Mouse (Mus musculus): ENCODE results near the gene Coa3. TPM values are rescaled to one million over a fixed set of nuclear protein-coding genes. Genes with fewer than 3 reads are reported as not detected.

The Coa3 gene
- polyA plus RNA-seq, 1 experiment from 2014 or later = 258 TPM

- Histone ChIP-seq H3K9me3 (ENCODE audit: control insufficient read depth, low read length) (no peaks in the 10 kb centered on the region), H3K27ac (ENCODE audit: low read depth, low read length) (no peak overlapping the region), H3K4me1 (ENCODE audit: control insufficient read depth, insufficient read depth, low read length) (peaks cover 17% of the 10 kb centered on the region), H3K4me2 (ENCODE audit: low read depth, low read length) (no peak overlapping the region), H3K9ac (replicated peaks; ENCODE audit: low read depth, low read length) (no peak overlapping the region), H3K4me3 (ENCODE audit: low read depth, low read length) (no peak overlapping the region), H3K36me3 (ENCODE audit: control insufficient read depth, insufficient read depth, low read length) (no peaks in the 10 kb centered on the region), H3K27me3 (ENCODE audit: control insufficient read depth, insufficient read depth, low read length) (no peaks in the 10 kb centered on the region)
- no peak for ATAC-seq (ENCODE audit: low read depth)
- WGBS = 80% methylated on average over 4 of the region's 4 CpGs
Observed at GRCm38 (mm10) chr11:101275309-101275708, 3.6 kb downstream of the Coa3 start.

DNA sequence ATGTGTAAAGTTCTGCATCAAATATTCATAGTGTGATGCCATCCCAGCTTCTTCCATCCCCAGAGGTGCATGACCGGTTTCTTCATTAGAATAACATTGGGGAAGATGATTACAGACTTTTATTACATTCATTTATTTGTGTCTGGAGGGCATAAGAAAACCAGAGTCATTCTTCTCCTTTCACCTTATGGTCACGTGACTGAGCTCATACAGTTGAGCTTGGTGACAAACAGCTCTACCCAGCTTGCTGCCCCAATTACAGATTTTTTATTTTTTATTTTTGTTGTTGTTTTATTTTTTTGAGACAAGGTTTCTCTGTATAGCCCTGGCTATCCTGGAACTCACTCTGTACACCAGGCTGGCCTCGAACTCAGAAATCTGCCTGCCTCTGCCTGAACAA, 6.5 kb downstream of the Coa3 start:
- Histone ChIP-seq H3K27ac (ENCODE audit: low read depth, low read length) (no peak overlapping the region), H3K4me3 (ENCODE audit: low read depth, low read length) (no peak overlapping the region), H3K9ac (replicated peaks; ENCODE audit: low read depth, low read length) (no peak overlapping the region), H3K36me3 (ENCODE audit: control insufficient read depth, insufficient read depth, low read length) (no peaks in the 10 kb centered on the region), H3K9me3 (ENCODE audit: control insufficient read depth, low read length) (no peaks in the 10 kb centered on the region), H3K27me3 (ENCODE audit: control insufficient read depth, insufficient read depth, low read length) (no peaks in the 10 kb centered on the region), H3K4me1 (ENCODE audit: control insufficient read depth, insufficient read depth, low read length) (peaks cover 8% of the 10 kb centered on the region), H3K4me2 (ENCODE audit: low read depth, low read length) (no peak overlapping the region)
- WGBS = 79% methylated on average over 3 of the region's 3 CpGs
- ATAC-seq (ENCODE audit: low read depth) = no peak

GRCm38 (mm10) chr11:101269577-101270116, 9.3 kb downstream of the Coa3 start:
- peak overlapping the region; percentile 20; the same call in 1 of the 2 replicates for H3K4me2 ChIP-seq (ENCODE audit: low read depth, low read length)
- no peak; the same call in 1 of the 2 replicates for ATAC-seq (ENCODE audit: low read depth)
- H3K9me3 ChIP-seq (ENCODE audit: control insufficient read depth, low read length) = no peaks in the 10 kb centered on the region
- H3K36me3 ChIP-seq (ENCODE audit: control insufficient read depth, insufficient read depth, low read length) = no peaks in the 10 kb centered on the region
- no peak overlapping the region for H3K4me3 ChIP-seq (ENCODE audit: low read depth, low read length)
- WGBS = 35% methylated on average over 10 of the region's 10 CpGs
- no peak overlapping the region for H3K9ac ChIP-seq (replicated peaks; ENCODE audit: low read depth, low read length)
- peaks cover 2% of the 10 kb centered on the region; the same call in 1 of the 2 replicates for H3K27me3 ChIP-seq (ENCODE audit: control insufficient read depth, insufficient read depth, low read length)
- H3K4me1 ChIP-seq (ENCODE audit: control insufficient read depth, insufficient read depth, low read length) = 0 out of 2 replicates have a peak, but pooled peaks cover 3% of the 10 kb centered on the region
- no peak overlapping the region for H3K27ac ChIP-seq (ENCODE audit: low read depth, low read length)

GRCm38 (mm10) chr11:101265906-101266305, 13.0 kb downstream of the Coa3 start:
- Histone ChIP-seq H3K4me3 (ENCODE audit: low read depth, low read length) (no peak overlapping the region), H3K27me3 (ENCODE audit: control insufficient read depth, insufficient read depth, low read length) (peaks cover 19% of the 10 kb centered on the region), H3K27ac (ENCODE audit: low read depth, low read length) (no peak overlapping the region), H3K4me2 (ENCODE audit: low read depth, low read length) (peak overlapping the region; percentile 45; the same call in 1 of the 2 replicates), H3K36me3 (ENCODE audit: control insufficient read depth, insufficient read depth, low read length) (no peaks in the 10 kb centered on the region), H3K9me3 (ENCODE audit: control insufficient read depth, low read length) (no peaks in the 10 kb centered on the region), H3K4me1 (ENCODE audit: control insufficient read depth, insufficient read depth, low read length) (0 out of 2 replicates have a peak, but pooled peaks cover 5% of the 10 kb centered on the region), H3K9ac (replicated peaks; ENCODE audit: low read depth, low read length) (no peak overlapping the region)
- 22% methylated on average over 6 of the region's 6 CpGs for WGBS
- no peak for ATAC-seq (ENCODE audit: low read depth)

- H3K4me3 ChIP-seq (ENCODE audit: low read depth, low read length) = peak overlapping the region; percentile 22
- H3K9ac ChIP-seq (replicated peaks; ENCODE audit: low read depth, low read length) = peak overlapping the region; percentile 39; the same call in 1 of the 2 replicates
- H3K36me3 ChIP-seq (ENCODE audit: control insufficient read depth, insufficient read depth, low read length) = no peaks in the 10 kb centered on the region
- peaks cover 13% of the 10 kb centered on the region; the same call in 1 of the 2 replicates for H3K4me1 ChIP-seq (ENCODE audit: control insufficient read depth, insufficient read depth, low read length)
- peak overlapping the region; percentile 45 for H3K4me2 ChIP-seq (ENCODE audit: low read depth, low read length)
- peaks cover 19% of the 10 kb centered on the region for H3K27me3 ChIP-seq (ENCODE audit: control insufficient read depth, insufficient read depth, low read length)
- no peak for ATAC-seq (ENCODE audit: low read depth)
- H3K9me3 ChIP-seq (ENCODE audit: control insufficient read depth, low read length) = no peaks in the 10 kb centered on the region
- WGBS = 1% methylated on average over 31 of the region's 31 CpGs
- no peak overlapping the region for H3K27ac ChIP-seq (ENCODE audit: low read depth, low read length)
Observed at GRCm38 (mm10) chr11:101264954-101265471, 13.9 kb downstream of the Coa3 start.

- peaks cover 14% of the 10 kb centered on the region; the same call in 1 of the 2 replicates for H3K4me1 ChIP-seq (ENCODE audit: control insufficient read depth, insufficient read depth, low read length)
- H3K4me2 ChIP-seq (ENCODE audit: low read depth, low read length) = no peak overlapping the region
- H3K9ac ChIP-seq (replicated peaks; ENCODE audit: low read depth, low read length) = no peak overlapping the region
- H3K4me3 ChIP-seq (ENCODE audit: low read depth, low read length) = no peak overlapping the region
- H3K9me3 ChIP-seq (ENCODE audit: control insufficient read depth, low read length) = no peaks in the 10 kb centered on the region
- no peak for ATAC-seq (ENCODE audit: low read depth)
- H3K36me3 ChIP-seq (ENCODE audit: control insufficient read depth, insufficient read depth, low read length) = no peaks in the 10 kb centered on the region
- peaks cover 19% of the 10 kb centered on the region for H3K27me3 ChIP-seq (ENCODE audit: control insufficient read depth, insufficient read depth, low read length)
- H3K27ac ChIP-seq (ENCODE audit: low read depth, low read length) = no peak overlapping the region
- WGBS = 16% methylated on average over 3 of the region's 3 CpGs
Observed at GRCm38 (mm10) chr11:101263989-101264280, 15.0 kb downstream of the Coa3 start.

DNA sequence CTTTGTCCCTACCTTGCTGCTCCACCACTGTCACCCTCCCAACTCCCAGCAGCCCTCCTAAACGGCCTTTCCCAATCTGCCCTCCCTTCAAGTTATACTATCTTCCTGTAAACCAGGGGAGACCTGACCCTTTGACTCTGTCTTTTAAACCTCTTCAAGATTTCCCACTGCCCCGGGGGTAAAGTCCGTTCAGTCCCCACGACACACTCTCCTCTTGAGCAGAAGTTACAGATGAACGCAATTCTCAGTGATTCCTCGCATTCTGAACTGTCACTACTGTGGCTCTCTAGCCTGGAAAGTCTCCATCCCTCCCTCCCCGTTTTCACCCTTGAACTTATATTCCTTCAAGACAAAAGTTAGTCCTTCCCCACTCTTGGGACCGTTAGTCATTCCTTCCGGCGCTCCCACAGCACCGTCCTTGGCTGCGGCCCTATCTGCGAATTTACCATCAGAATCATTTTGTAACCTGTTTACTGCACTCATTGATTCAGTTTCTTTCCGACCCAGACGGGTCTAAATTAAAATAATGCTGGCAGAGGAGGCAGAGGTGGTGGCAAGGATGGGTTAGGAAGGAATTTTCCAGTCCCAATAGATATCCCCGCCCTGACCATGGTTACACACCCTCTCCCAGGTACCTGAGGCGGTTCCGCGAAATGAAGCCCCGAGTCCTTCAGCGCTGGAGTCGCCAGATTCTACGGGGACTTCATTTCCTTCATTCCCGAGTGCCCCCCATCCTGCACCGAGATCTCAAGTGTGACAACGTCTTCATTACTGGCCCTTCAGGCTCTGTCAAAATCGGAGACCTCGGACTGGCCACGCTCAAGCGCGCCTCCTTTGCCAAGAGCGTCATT, 15.6 kb downstream of the Coa3 start:
- 2% methylated on average over 32 of the region's 32 CpGs for WGBS
- H3K4me3 ChIP-seq (ENCODE audit: low read depth, low read length) = no peak overlapping the region
- peaks cover 19% of the 10 kb centered on the region for H3K27me3 ChIP-seq (ENCODE audit: control insufficient read depth, insufficient read depth, low read length)
- ATAC-seq (ENCODE audit: low read depth) = no peak
- H3K4me1 ChIP-seq (ENCODE audit: control insufficient read depth, insufficient read depth, low read length) = peaks cover 14% of the 10 kb centered on the region; the same call in 1 of the 2 replicates
- no peaks in the 10 kb centered on the region for H3K36me3 ChIP-seq (ENCODE audit: control insufficient read depth, insufficient read depth, low read length)
- H3K9me3 ChIP-seq (ENCODE audit: control insufficient read depth, low read length) = no peaks in the 10 kb centered on the region
- H3K27ac ChIP-seq (ENCODE audit: low read depth, low read length) = no peak overlapping the region
- 0 out of 2 replicates have a peak overlapping the region, but pooled peaks have one; percentile 15 for H3K4me2 ChIP-seq (ENCODE audit: low read depth, low read length)
- H3K9ac ChIP-seq (replicated peaks; ENCODE audit: low read depth, low read length) = no peak overlapping the region

- no peak overlapping the region for H3K9ac ChIP-seq (replicated peaks; ENCODE audit: low read depth, low read length)
- peak overlapping the region; percentile 15; the same call in 1 of the 2 replicates for H3K4me2 ChIP-seq (ENCODE audit: low read depth, low read length)
- H3K36me3 ChIP-seq (ENCODE audit: control insufficient read depth, insufficient read depth, low read length) = no peaks in the 10 kb centered on the region
- H3K4me1 ChIP-seq (ENCODE audit: control insufficient read depth, insufficient read depth, low read length) = peaks cover 14% of the 10 kb centered on the region; the same call in 1 of the 2 replicates
- no peak overlapping the region; the same call in 1 of the 2 replicates for H3K27ac ChIP-seq (ENCODE audit: low read depth, low read length)
- 1% methylated on average over 24 of the region's 24 CpGs for WGBS
- H3K9me3 ChIP-seq (ENCODE audit: control insufficient read depth, low read length) = no peaks in the 10 kb centered on the region
- ATAC-seq (ENCODE audit: low read depth) = no peak
- H3K27me3 ChIP-seq (ENCODE audit: control insufficient read depth, insufficient read depth, low read length) = peaks cover 19% of the 10 kb centered on the region
- peak overlapping the region; percentile 10; the same call in 1 of the 2 replicates for H3K4me3 ChIP-seq (ENCODE audit: low read depth, low read length)
Observed at GRCm38 (mm10) chr11:101262272-101262967, 16.5 kb downstream of the Coa3 start.

All from neural tube, embryonic 14.5 days (tissue).